Mouse (Mus musculus) kidney, postnatal 0 days (tissue): ENCODE measurements at regions not wholly inside any gene's neighbourhood (a gene's known extent, or its start where the extent isn't known, plus 50 kb on each side); places are given as distances from the start of the nearest gene placed in this dataset.

ENCODE experiments used
- ATAC-seq: fragments of 200-750 bp; cut with Nextera tagmentation; replicated peaks from 2 replicates; pipeline ENCODE4 v1.8.0; 2017; ENCODE audit warnings: low read depth, moderate number of reproducible peaks, moderate TSS enrichment, moderate library complexity; ENCODE audit not compliant: low FRiP score
- DNase-seq: peaks from one replicate; pipeline ENCODE4 v3.0.0-alpha.2; 2016; ENCODE audit warnings: low spot score
- H3K27ac ChIP-seq: fragments of 300-500 bp; sonication (generic); 2 replicates; pipeline ENCODE4 v1.5.1; 2014; ENCODE audit warnings: mild to moderate bottlenecking
- H3K27me3 ChIP-seq: fragments of 300-500 bp; sonication (generic); 2 replicates; pipeline ENCODE4 v1.6.1; 2014; ENCODE audit warnings: low read length, mixed read lengths; ENCODE audit not compliant: insufficient read depth
- H3K36me3 ChIP-seq: fragments of 300-500 bp; sonication (generic); 2 replicates; pipeline ENCODE4 v1.6.1; 2014; ENCODE audit warnings: low read length, mixed read lengths; ENCODE audit not compliant: insufficient read depth
- H3K4me1 ChIP-seq: fragments of 300-500 bp; sonication (generic); replicated peaks from 2 replicates; pipeline ENCODE4 v1.6.1; 2014; ENCODE audit warnings: antibody characterized with exemption, low read length, mixed read lengths; ENCODE audit not compliant: insufficient read depth
- H3K4me2 ChIP-seq: fragments of 300-500 bp; sonication (generic); 2 replicates; pipeline ENCODE4 v1.6.1; 2014; ENCODE audit warnings: mild to moderate bottlenecking, low read length, moderate library complexity, mixed read lengths
- H3K4me3 ChIP-seq: fragments of 300-500 bp; sonication (generic); replicated peaks from 2 replicates; pipeline ENCODE4 v1.5.1; 2014; ENCODE audit warnings: low read depth, low read length
- H3K9ac ChIP-seq: fragments of 300-500 bp; sonication (generic); 2 replicates; pipeline ENCODE4 v1.6.1; 2014; ENCODE audit warnings: low read depth, low read length
- H3K9me3 ChIP-seq: fragments of 300-500 bp; sonication (generic); replicated peaks from 2 replicates; pipeline ENCODE4 v1.6.1; 2016; ENCODE audit warnings: low read length, inconsistent platforms, mixed read lengths
- CTCF ChIP-seq: IDR thresholded peaks from 2 replicates; pipeline ENCODE4 v1.5.1; 2016; ENCODE audit warnings: antibody characterized with exemption, low read depth, mild to moderate bottlenecking, moderate library complexity
- WGBS: fragments of 180-500 bp; shearing (Covaris S2); extraction: QIAGEN DNeasy Blood & Tissue Kit; methylation state at CpG from one replicate; pipeline ENCODE4 v1.1.7; 2014; 5-methylcytosine and 5-hydroxymethylcytosine counted together

- Histone ChIP-seq H3K27me3 (no peaks in the 10 kb centered on the region), H3K4me1 (no peaks in the 10 kb centered on the region), H3K9me3 (no peaks in the 10 kb centered on the region), H3K27ac (no peak overlapping the region), H3K36me3 (no peaks in the 10 kb centered on the region), H3K4me2 (no peak overlapping the region), H3K4me3 (no peak overlapping the region), H3K9ac (no peak overlapping the region)
- no peak for TF ChIP-seq CTCF
- ATAC-seq (no peak), DNase-seq (no peak)
- WGBS = 37% methylated on average over 5 of the region's 5 CpGs
These were observed 140.5 kb upstream of the Jmjd1c start for GRCm38 (mm10) chr10:66955430-66955829.

- 90% methylated on average over 4 of the region's 4 CpGs for WGBS
- Histone ChIP-seq H3K27ac (no peak overlapping the region), H3K27me3 (no peaks in the 10 kb centered on the region), H3K4me1 (no peaks in the 10 kb centered on the region), H3K9ac (no peak overlapping the region), H3K36me3 (no peaks in the 10 kb centered on the region), H3K4me2 (no peak overlapping the region), H3K9me3 (no peaks in the 10 kb centered on the region), H3K4me3 (no peak overlapping the region)
- TF ChIP-seq CTCF = no peak
- ATAC-seq (no peak), DNase-seq (no peak)
These were observed 139.3 kb upstream of the Jmjd1c start for GRCm38 (mm10) chr10:66956619-66957018.

GRCm38 (mm10) chr10:66957373-66957772, 138.6 kb upstream of the Jmjd1c start:
- WGBS = 92% methylated on average over 4 of the region's 4 CpGs
- no peaks in the 10 kb centered on the region for H3K4me1 ChIP-seq
- no peak for TF ChIP-seq CTCF

More at GRCm38 (mm10) chr10:66957373-66957772, 138.6 kb upstream of the Jmjd1c start:
- H3K4me3 ChIP-seq = no peak overlapping the region
- DNase-seq = no peak
- no peaks in the 10 kb centered on the region for H3K36me3 ChIP-seq
- no peak overlapping the region for H3K9ac ChIP-seq
- no peaks in the 10 kb centered on the region for H3K9me3 ChIP-seq
- H3K27me3 ChIP-seq = no peaks in the 10 kb centered on the region
- no peak for ATAC-seq
- no peak overlapping the region for H3K27ac ChIP-seq
- no peak overlapping the region for H3K4me2 ChIP-seq
